Mouse (Mus musculus): ENCODE results near the gene Nbr1.
"Not testable (repeated sequence)": the region's sequence is repeated elsewhere in the genome, so short reads cannot be mapped to it uniquely, and the experiment has no call there.

The Nbr1 gene

GRCm38 (mm10) chr11:101620022-101620655 lies 68.2 kb downstream of the Nbr1 start:
- not testable (repeated sequence) for DNase-seq (ENCODE audit: low spot score in 2 of 2)

DNA sequence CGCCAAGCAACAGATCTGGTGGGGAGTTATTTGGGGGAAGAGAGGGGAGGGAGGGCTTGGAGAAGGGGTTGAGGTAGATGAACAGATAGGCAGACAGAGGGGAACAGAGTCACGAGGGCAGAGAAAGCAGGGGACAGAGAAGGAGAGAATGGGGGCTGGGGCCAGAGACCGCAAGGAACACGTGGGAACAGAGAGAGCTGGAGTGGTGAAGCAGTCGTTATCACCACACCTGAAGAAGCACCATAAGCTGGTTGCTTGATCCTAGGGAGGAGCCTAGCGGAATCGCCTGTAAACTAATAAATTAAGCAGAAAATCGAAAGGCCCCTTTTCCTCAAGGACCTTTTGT lies 74.7 kb downstream of the Nbr1 start:
- DNase-seq (ENCODE audit: low spot score in 2 of 2) = no peak

DNA sequence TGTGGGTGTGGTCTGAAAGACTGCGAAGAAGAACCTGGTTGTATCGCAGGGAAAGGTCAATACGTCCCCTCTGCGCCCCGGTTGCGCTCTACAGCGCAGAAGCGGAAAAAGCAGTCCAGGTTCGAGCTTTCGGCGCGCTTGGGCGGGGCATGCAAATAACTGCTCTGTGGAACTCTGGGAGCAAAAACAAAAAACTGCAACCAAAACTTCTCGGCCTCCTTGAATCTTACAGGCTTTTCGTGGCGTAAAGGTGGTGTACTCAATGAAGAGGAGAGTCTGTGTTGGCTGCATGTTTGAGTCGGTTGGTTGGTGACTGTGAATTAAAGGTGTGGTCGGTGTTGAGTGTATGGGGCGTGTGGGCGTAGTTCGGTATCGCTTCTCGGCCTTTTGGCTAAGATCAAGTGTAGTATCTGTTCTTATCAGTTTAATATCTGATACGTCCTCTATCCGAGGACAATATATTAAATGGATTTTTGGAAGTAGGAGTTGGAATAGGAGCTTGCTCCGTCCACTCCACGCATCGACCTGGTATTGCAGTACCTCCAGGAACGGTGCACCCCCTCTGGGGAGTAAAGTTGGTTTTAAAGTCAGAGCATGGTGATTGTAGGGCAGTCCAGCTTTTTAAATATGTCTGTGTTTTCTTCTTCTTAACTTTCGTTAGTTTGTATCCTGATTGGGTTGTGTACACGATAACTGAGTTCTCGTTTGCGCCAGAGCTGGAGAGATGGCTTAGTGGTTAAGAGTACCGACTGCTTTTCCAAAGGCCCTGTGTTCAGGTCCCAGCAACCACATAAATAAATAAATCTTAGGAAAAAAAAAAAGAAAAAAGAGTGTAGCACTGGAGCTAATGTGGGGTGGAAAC lies 75.3 kb downstream of the Nbr1 start, which contains the start of gene Rdm1:
Gene Rdm1, plus strand, starts transcription at position 201 of the 862 bp plus-strand sequence.
- peak; percentile 74 to 77 for DNase-seq (ENCODE audit: low spot score in 2 of 2)

DNA sequence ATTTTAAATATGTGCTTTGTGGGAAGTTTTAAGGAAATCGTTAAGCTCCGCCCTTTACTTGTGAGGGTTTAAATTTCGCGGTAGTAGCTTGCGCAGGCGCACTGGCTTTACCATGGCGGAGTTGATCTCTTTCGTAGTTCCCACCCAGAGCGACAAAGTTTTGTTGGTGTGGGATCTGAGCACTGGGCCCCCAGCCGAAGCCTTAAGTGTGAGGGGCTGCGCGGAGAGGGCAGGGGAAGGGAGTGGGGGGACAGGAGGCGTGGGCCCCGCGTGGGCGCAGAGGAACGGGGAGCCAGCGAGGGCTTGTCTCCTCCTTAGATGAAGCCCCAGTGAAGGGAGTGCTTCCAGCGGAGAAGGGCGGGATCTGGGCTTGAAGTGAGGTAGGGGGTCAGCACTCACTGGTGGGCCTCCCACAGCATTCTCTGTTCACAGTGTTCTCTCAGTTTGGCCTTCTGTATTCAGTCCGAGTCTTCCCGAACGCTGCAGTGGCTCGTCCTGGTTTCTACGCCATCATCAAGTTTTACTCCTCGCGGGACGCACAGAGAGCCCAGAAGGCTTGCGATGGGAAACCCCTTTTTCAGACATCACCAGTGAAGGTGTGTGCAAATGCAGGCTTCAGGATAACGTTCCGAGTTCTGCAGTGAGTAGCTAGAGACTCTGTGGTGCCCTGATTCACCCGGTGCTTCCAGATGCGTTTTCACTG lies 76.1 kb downstream of the Nbr1 start:
- peak; percentile 84 to 91 for DNase-seq (ENCODE audit: low spot score in 2 of 2)

DNA sequence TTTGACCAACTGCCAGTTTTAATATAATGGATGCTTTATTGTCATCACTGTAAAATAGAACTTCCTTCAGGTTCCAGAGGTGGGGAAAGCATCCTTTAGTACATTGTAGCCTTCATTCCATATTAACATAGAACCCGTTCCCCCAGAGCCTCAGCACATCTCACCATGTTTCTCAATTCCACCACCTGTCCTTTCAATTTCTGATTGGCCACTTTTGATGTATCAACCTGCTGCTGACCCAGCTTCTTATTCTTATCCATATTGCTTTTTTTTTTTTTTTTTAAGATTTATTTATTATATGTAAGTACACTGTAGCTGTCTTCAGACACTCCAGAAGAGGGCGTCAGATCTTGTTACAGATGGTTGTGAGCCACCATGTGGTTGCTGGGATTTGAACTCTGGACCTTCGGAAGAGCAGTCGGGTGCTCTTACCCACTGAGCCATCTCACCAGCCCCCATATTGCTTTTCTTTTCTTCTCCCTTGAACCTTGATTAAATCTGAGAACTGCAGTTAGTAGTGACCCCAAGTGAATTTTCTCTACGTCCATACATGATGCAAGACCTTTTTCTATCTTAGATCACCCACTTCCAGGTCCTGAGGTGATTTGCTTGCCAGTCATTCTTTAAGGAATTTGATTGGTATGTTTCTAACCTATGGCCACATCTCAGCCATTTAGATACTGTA lies 76.9 kb downstream of the Nbr1 start:
- DNase-seq (ENCODE audit: low spot score in 2 of 2) = not testable (repeated sequence)
